Mouse (Mus musculus): ENCODE data around the gene Coq2. TPM values are rescaled to one million over a fixed set of nuclear protein-coding genes. Genes with fewer than 3 reads are reported as not detected.
A peak's percentile ranks its signal among the peaks of the same experiment; 100 is the strongest.

Coq2 gene
- total and polyA plus RNA-seq, 3 experiments, result 35.4 to 56.1 TPM; not detected in 1

DNA sequence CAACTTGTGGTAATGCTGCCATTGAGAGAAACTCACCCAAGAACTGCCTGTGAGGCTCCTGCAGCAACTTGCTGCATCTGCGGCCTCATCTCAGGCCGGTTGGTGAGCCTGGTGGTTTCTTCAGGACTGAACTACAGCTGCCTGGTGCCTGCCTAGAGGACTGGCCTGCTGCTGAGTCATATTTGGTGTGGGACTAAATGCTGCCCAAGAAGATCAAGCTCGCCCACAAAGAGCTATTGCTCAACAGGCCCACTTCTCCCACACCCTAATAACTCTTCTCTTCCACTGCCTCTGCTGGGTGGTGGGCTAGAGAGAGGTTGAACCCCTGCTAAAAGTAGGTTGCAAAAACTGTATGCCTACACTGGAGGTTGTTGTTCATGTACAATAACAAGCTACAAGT is 27.4 kb upstream of the Coq2 start:
- peaks cover 0 to 4% of the 10 kb centered on the region in 2 experiments; a peak in 3 of 4 replicates for H3K4me1 ChIP-seq (ENCODE audit: control insufficient read depth in 1 of 2, insufficient read depth in 2 of 2, low read length in 2 of 2)
- no peaks in the 10 kb centered on the region; a peak in 2 of 4 replicates for H3K36me3 ChIP-seq (ENCODE audit: control insufficient read depth in 1 of 2, insufficient read depth in 2 of 2, low read length in 2 of 2)
- TF ChIP-seq SMC3 (IDR thresholded peaks at IDR 0.05; ENCODE audit: low read depth, low read length) (no peak), GATA1 (IDR thresholded peaks at IDR 0.05; ENCODE audit: low read depth, low read length) (no peak), ZC3H11A (IDR thresholded peaks at IDR 0.05; ENCODE audit: low read depth, low read length) (no peak), POLR2A (IDR thresholded peaks at IDR 0.05; ENCODE audit: control insufficient read depth in 1 of 2, insufficient read depth in 1 of 2, low read depth in 1 of 2, low read length in 2 of 2, poor library complexity in 1 of 2) (no peak)

DNA sequence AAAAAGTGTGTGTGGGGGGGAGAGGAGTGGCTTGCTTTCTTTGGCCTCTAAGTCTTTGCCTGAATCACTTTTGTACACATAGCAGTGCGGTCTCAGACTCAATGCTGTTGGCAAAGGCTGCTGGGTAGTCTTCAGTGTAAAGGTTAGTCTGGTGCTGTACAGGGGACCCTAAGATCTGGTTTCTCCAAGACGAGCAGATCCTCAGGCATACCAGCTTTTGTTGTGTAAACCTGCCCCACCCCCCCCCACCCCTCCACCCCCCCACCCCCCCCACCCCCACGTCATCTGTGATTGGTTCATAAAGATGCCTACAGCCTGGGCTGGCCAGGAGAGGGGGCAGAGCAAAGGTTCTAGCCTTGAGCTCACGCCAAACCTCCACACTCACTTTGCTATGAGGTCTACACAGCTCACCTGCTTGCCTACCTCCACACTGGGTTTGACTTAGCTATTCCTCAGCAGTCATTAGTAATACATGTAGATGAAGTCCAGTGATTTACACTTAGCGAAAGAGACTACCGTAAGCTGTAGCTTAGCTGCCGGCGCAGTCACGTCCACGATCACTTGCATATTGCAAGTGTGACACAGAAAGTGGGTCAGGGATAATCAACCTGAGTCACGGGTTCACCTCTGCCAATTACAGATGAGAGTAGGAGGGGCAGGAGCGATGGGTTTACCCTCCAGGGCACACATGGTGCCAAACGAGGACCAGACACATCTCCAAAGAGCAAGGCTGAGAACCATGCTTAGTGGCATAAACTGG is 26.1 kb upstream of the Coq2 start:
- no peak for DNase-seq (ENCODE audit: low read depth, low spot score)
- H3K4me1 ChIP-seq (ENCODE audit: control insufficient read depth in 1 of 2, insufficient read depth in 2 of 2, low read length in 2 of 2), result peaks cover 0 to 4% of the 10 kb centered on the region in 2 experiments; a peak in 3 of 4 replicates
- H3K9me3 ChIP-seq (replicated peaks; ENCODE audit: insufficient read depth, low read length), result no peaks in the 10 kb centered on the region
- no peak overlapping the region for H3K27ac ChIP-seq (ENCODE audit: control insufficient read depth, low read depth, low read length)
- H3K27me3 ChIP-seq (ENCODE audit: control insufficient read depth in 1 of 2, insufficient read depth in 2 of 2, low read length in 2 of 2), result no peaks in the 10 kb centered on the region
- H3K4me3 ChIP-seq (ENCODE audit: control insufficient read depth in 1 of 2, insufficient read depth in 1 of 2, low read depth in 2 of 2, low read length in 2 of 2), result no peak overlapping the region
- no peak overlapping the region for H3K9ac ChIP-seq (ENCODE audit: control insufficient read depth, low read depth, low read length, poor library complexity, severe bottlenecking)
- H3K36me3 ChIP-seq (ENCODE audit: control insufficient read depth in 1 of 2, insufficient read depth in 2 of 2, low read length in 2 of 2), result no peaks in the 10 kb centered on the region; a peak in 2 of 4 replicates
- TF ChIP-seq MYC (IDR thresholded peaks at IDR 0.05; ENCODE audit: low read depth, low read length), result no peak
- TF ChIP-seq CHD2 (IDR thresholded peaks at IDR 0.05; ENCODE audit: low read length), result no peak
- TF ChIP-seq MEF2A (IDR thresholded peaks at IDR 0.05; ENCODE audit: extremely low read depth, insufficient replicate concordance, low read depth, low read length, poor library complexity, severe bottlenecking), result no peak
- TF ChIP-seq UBTF (IDR thresholded peaks at IDR 0.05; ENCODE audit: borderline replicate concordance, insufficient read depth, low read depth, low read length), result no peak
- no peak for TF ChIP-seq SMC3 (IDR thresholded peaks at IDR 0.05; ENCODE audit: low read depth, low read length)
- TF ChIP-seq USF1 (IDR thresholded peaks at IDR 0.05; ENCODE audit: low read depth, low read length), result no peak
- no peak for TF ChIP-seq BHLHE40 (IDR thresholded peaks at IDR 0.05; ENCODE audit: borderline replicate concordance, low read depth, low read length)
- TF ChIP-seq KAT2A (conservative IDR thresholded peaks at IDR 0.05; ENCODE audit: low read depth, low read length), result no peak
- TF ChIP-seq SIN3A (IDR thresholded peaks at IDR 0.05; ENCODE audit: low read length), result no peak
- TF ChIP-seq MAFK (IDR thresholded peaks at IDR 0.05; ENCODE audit: borderline replicate concordance, low read depth, low read length), result no peak
- no peaks in the 10 kb centered on the region for H3K79me2 ChIP-seq (ENCODE audit: control insufficient read depth, insufficient read depth, low read length, poor library complexity)

More for the DNA sequence above, 27.4 kb upstream of the Coq2 start:
- Histone ChIP-seq H3K9me3 (replicated peaks; ENCODE audit: insufficient read depth, low read length) (no peaks in the 10 kb centered on the region), H3K27me3 (ENCODE audit: control insufficient read depth in 1 of 2, insufficient read depth in 2 of 2, low read length in 2 of 2) (no peaks in the 10 kb centered on the region), H3K9ac (ENCODE audit: control insufficient read depth, low read depth, low read length, poor library complexity, severe bottlenecking) (no peak overlapping the region), H3K27ac (ENCODE audit: control insufficient read depth, low read depth, low read length) (no peak overlapping the region), H3K79me2 (ENCODE audit: control insufficient read depth, insufficient read depth, low read length, poor library complexity) (no peaks in the 10 kb centered on the region), H3K4me3 (ENCODE audit: control insufficient read depth in 1 of 2, insufficient read depth in 1 of 2, low read depth in 2 of 2, low read length in 2 of 2) (no peak overlapping the region)
- no peak for DNase-seq (ENCODE audit: low read depth, low spot score)

DNA sequence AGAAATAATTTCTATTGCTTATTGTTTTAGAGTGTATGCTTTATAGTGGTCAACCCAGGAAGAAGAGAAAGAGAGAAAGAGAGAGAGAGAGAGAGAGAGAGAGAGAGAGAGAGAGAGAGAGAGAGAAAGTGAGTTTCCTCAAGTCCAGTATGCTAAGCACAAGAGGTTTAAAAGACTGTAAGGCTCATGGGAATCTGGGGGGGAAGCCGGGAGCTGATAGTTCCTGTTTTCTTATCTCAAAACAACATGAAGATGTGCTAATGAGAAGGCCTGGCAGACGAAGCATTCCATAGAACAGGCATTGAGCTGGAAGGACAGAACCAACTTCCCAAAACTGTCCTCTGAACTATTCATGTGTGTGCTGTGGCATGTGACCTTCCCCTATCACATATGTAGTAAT is 22.9 kb upstream of the Coq2 start:
- peak; percentile 74 for DNase-seq (ENCODE audit: low read depth, low spot score)
- Histone ChIP-seq H3K9ac (ENCODE audit: control insufficient read depth, low read depth, low read length, poor library complexity, severe bottlenecking) (no peak overlapping the region), H3K27ac (ENCODE audit: control insufficient read depth, low read depth, low read length) (no peak overlapping the region), H3K4me1 (ENCODE audit: control insufficient read depth in 1 of 2, insufficient read depth in 2 of 2, low read length in 2 of 2) (peaks cover 0 to 4% of the 10 kb centered on the region in 2 experiments; a peak in 3 of 4 replicates), H3K36me3 (ENCODE audit: control insufficient read depth in 1 of 2, insufficient read depth in 2 of 2, low read length in 2 of 2) (no peaks in the 10 kb centered on the region; a peak in 2 of 4 replicates), H3K9me3 (replicated peaks; ENCODE audit: insufficient read depth, low read length) (no peaks in the 10 kb centered on the region), H3K4me3 (ENCODE audit: control insufficient read depth in 1 of 2, insufficient read depth in 1 of 2, low read depth in 2 of 2, low read length in 2 of 2) (no peak overlapping the region), H3K79me2 (ENCODE audit: control insufficient read depth, insufficient read depth, low read length, poor library complexity) (no peaks in the 10 kb centered on the region), H3K27me3 (ENCODE audit: control insufficient read depth in 1 of 2, insufficient read depth in 2 of 2, low read length in 2 of 2) (no peaks in the 10 kb centered on the region)
- TF ChIP-seq GATA1 (IDR thresholded peaks at IDR 0.05; ENCODE audit: low read depth, low read length) (peak; percentile 60; the same call in 1 of the 2 replicates), TCF12 (IDR thresholded peaks at IDR 0.05; ENCODE audit: low read depth, low read length) (no peak), MYC (IDR thresholded peaks at IDR 0.05; ENCODE audit: low read depth, low read length) (no peak), MAZ (IDR thresholded peaks at IDR 0.05; ENCODE audit: low read depth, low read length) (no peak), RAD21 (IDR thresholded peaks at IDR 0.05; ENCODE audit: low read depth, low read length) (no peak), BHLHE40 (IDR thresholded peaks at IDR 0.05; ENCODE audit: borderline replicate concordance, low read depth, low read length) (no peak), POLR2AphosphoS5 (IDR thresholded peaks at IDR 0.05; ENCODE audit: borderline replicate concordance, low read depth, low read length) (no peak), HCFC1 (IDR thresholded peaks at IDR 0.05; ENCODE audit: low read depth, low read length) (no peak), SMC3 (IDR thresholded peaks at IDR 0.05; ENCODE audit: low read depth, low read length) (no peak), MAX (IDR thresholded peaks at IDR 0.05; ENCODE audit: low read length) (no peak), ETS1 (IDR thresholded peaks at IDR 0.05; ENCODE audit: low read depth, low read length) (no peak), TAL1 (IDR thresholded peaks at IDR 0.05; ENCODE audit: low read length) (peak; percentile 47), USF2 (IDR thresholded peaks at IDR 0.05; ENCODE audit: borderline replicate concordance in 1 of 2, insufficient read depth in 1 of 2, low read depth in 1 of 2, low read length in 2 of 2) (no peak), UBTF (IDR thresholded peaks at IDR 0.05; ENCODE audit: borderline replicate concordance, insufficient read depth, low read depth, low read length) (no peak), EP300 (IDR thresholded peaks at IDR 0.05; ENCODE audit: low read depth in 1 of 2, low read length in 2 of 2) (peak; percentile 34 to 67; a peak in 2 of 4 replicates)
